Mouse (Mus musculus) B cell, adult (primary cell): ENCODE results near the gene Car5a. TPM values are rescaled to one million over a fixed set of nuclear protein-coding genes. Genes with fewer than 3 reads are reported as not detected.

Experiments used
- total RNA-seq: library from RNA; stranded (reverse); gene quantifications from 4 replicates; pipeline ENCODE4 v1.2.4, GENCODE M21; 2023; ENCODE audit not compliant: inconsistent age

Gene Car5a
- not detected in 4 replicates for total RNA-seq

GRCm38 (mm10) chr8:121944831-121945230 lies at the start of gene Car5a:
Gene Car5a, minus strand, starts transcription at chr8:121944904.

GRCm38 (mm10) chr8:121949222-121949800 lies 4.6 kb upstream of the Car5a start, which contains the start of gene Banp:
Gene Banp, plus strand, starts transcription at chr8:121949750.

GRCm38 (mm10) chr8:121907587-121908248 lies 37.0 kb downstream of the Car5a start, which contains the start of gene Slc7a5:
Gene Slc7a5, minus strand, starts transcription at chr8:121907694.

Other genes with a start within 250 kb of the Car5a start
- not detected in 4 replicates for gene Jph3, start 215.3 kb downstream of the Car5a start, total RNA-seq
- 51.9 to 61.9 TPM (median 56.8 TPM) in 4 replicates for gene Klhdc4, start 115.3 kb downstream of the Car5a start, total RNA-seq
- gene Slc7a5, start 37.2 kb downstream of the Car5a start, total RNA-seq = 27.2 to 37.2 TPM (median 31.1 TPM) in 4 replicates
- 77.9 to 92.3 TPM (median 85.3 TPM) in 4 replicates for gene Banp, start 4.8 kb upstream of the Car5a start, total RNA-seq